Comparison of ENCODE assay signal across 18 mouse cellular contexts in the genomic region with DNA sequence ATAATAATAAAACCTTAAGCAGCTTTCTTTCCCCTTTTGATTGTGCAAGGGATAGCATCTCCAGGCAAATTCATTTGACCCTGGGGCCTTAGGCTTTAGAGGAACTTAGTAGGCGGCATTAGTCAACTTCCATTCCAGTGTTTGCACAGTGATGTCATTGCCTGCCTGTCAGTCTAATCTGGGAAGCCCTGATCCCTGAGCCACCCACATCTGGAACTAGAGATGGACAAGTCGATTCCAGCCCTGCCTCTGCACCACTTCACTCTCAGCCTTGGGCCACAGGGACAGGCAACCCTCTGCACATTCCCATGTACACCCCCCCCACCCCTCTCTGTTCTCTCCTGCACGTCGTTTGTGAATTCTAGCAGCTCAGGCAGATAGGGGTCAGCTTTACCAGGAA.
DNase-seq lines count a peak whose midpoint lies in the region; ATAC-seq and TF ChIP-seq lines count a peak whose summit lies in the region.
"Had no signal": no experiment of that assay in that cellular context is flagged by ENCODE, and none has a peak within 500 bp of the region (broad histone marks: within the 10 kb centered on the region; RNA-seq: fewer than 3 reads in every experiment).

No protein-coding gene starts in this region.

- no peak overlapping the region for H3K27ac ChIP-seq in heart, embryonic 12.5 days (ENCODE audit: poor library complexity, severe bottlenecking)
- H3K27ac ChIP-seq in embryonic facial prominence, embryonic 10.5 days (replicated peaks): no peak overlapping the region
- no peak overlapping the region for H3K27ac ChIP-seq in liver, adult 2 months (replicated peaks; ENCODE audit: insufficient read depth, low read depth, low read length)
- no peak overlapping the region for H3K27ac ChIP-seq in stomach, embryonic 14.5 days (ENCODE audit: low read length)
- H3K27ac ChIP-seq in cerebellum, adult 2 months (ENCODE audit: insufficient read depth, low read length): no peak overlapping the region
- H3K27ac ChIP-seq: embryonic facial prominence, embryonic 13.5 days; forebrain, embryonic 10.5 days; kidney, postnatal 0 days; neural tube, embryonic 12.5 days had no signal

- TF ChIP-seq CTCF in liver, adult 2 months (IDR thresholded peaks at IDR 0.05; ENCODE audit: low read depth, low read length): no peak
- no peak for TF ChIP-seq CTCF in cerebellum, adult 2 months (IDR thresholded peaks at IDR 0.05; ENCODE audit: borderline replicate concordance, insufficient read depth, low read depth, low read length)

- no peak overlapping the region for H3K4me2 ChIP-seq in heart, embryonic 12.5 days
- no peak overlapping the region for H3K4me2 ChIP-seq in stomach, embryonic 14.5 days (replicated peaks; ENCODE audit: low read depth, low read length)
- H3K4me2 ChIP-seq: embryonic facial prominence, embryonic 13.5 days; neural tube, embryonic 12.5 days had no signal

- WGBS in heart, embryonic 12.5 days: 12% methylated on average over 4 of the region's 4 CpGs
- 31% methylated on average over 4 of the region's 4 CpGs for WGBS in embryonic facial prominence, embryonic 10.5 days
- WGBS in liver, adult 2 months: 13% methylated on average over 4 of the region's 4 CpGs
- WGBS in stomach, embryonic 14.5 days: 40% methylated on average over 4 of the region's 4 CpGs
- 74% methylated on average over 4 of the region's 4 CpGs for WGBS in cerebellum, adult 2 months

- no peaks in the 10 kb centered on the region for H3K36me3 ChIP-seq in heart, embryonic 12.5 days
- no peaks in the 10 kb centered on the region for H3K36me3 ChIP-seq in embryonic facial prominence, embryonic 10.5 days (replicated peaks)
- H3K36me3 ChIP-seq in liver, adult 2 months (ENCODE audit: control insufficient read depth, insufficient read depth, low read length): no peaks in the 10 kb centered on the region
- H3K36me3 ChIP-seq in stomach, embryonic 14.5 days (ENCODE audit: control insufficient read depth, insufficient read depth, low read length): no peaks in the 10 kb centered on the region
- H3K36me3 ChIP-seq: embryonic facial prominence, embryonic 13.5 days; forebrain, embryonic 10.5 days; neural tube, embryonic 12.5 days had no signal

- no peak overlapping the region for H3K4me3 ChIP-seq in heart, embryonic 12.5 days
- no peak overlapping the region for H3K4me3 ChIP-seq in embryonic facial prominence, embryonic 10.5 days
- no peak overlapping the region for H3K4me3 ChIP-seq in liver, adult 2 months (ENCODE audit: insufficient read depth, low read depth, low read length)
- no peak overlapping the region for H3K4me3 ChIP-seq in stomach, embryonic 14.5 days (ENCODE audit: low read depth, low read length)
- H3K4me3 ChIP-seq in cerebellum, adult 2 months (replicated peaks; ENCODE audit: insufficient read depth, low read depth, low read length): no peak overlapping the region
- H3K4me3 ChIP-seq: embryonic facial prominence, embryonic 13.5 days; forebrain, embryonic 10.5 days; megakaryocyte, embryonic 14.5 days; neural tube, embryonic 12.5 days had no signal

- H3K9me3 ChIP-seq in heart, embryonic 12.5 days (replicated peaks): no peaks in the 10 kb centered on the region
- no peaks in the 10 kb centered on the region for H3K9me3 ChIP-seq in embryonic facial prominence, embryonic 10.5 days
- H3K9me3 ChIP-seq in stomach, embryonic 14.5 days (ENCODE audit: control insufficient read depth, low read depth, low read length): no peaks in the 10 kb centered on the region
- H3K9me3 ChIP-seq: embryonic facial prominence, embryonic 13.5 days; forebrain, embryonic 10.5 days; neural tube, embryonic 12.5 days had no signal

- intact Hi-C loops in heart, postnatal 25 days (cut with DNase I): no loop called here
- intact Hi-C loops in left cerebral cortex, postnatal 4 days (cut with DNase I): no loop called here

- no peaks in the 10 kb centered on the region for H3K27me3 ChIP-seq in heart, embryonic 12.5 days (replicated peaks)
- H3K27me3 ChIP-seq in embryonic facial prominence, embryonic 10.5 days (replicated peaks; ENCODE audit: low read depth, poor library complexity, severe bottlenecking): no peaks in the 10 kb centered on the region
- H3K27me3 ChIP-seq in liver, adult 2 months (ENCODE audit: control insufficient read depth, insufficient read depth, low read length): 0 out of 2 replicates have a peak, but pooled peaks cover 4% of the 10 kb centered on the region
- no peaks in the 10 kb centered on the region for H3K27me3 ChIP-seq in stomach, embryonic 14.5 days (ENCODE audit: control insufficient read depth, insufficient read depth, low read length)
- no peaks in the 10 kb centered on the region for H3K27me3 ChIP-seq in cerebellum, adult 2 months (ENCODE audit: control insufficient read depth, insufficient read depth, low read length)
- H3K27me3 ChIP-seq: embryonic facial prominence, embryonic 13.5 days; megakaryocyte, embryonic 14.5 days; neural tube, embryonic 12.5 days had no signal

- no peak for DNase-seq in heart, postnatal 25 days (ENCODE audit: low spot score)
- DNase-seq in embryonic facial prominence, embryonic 10.5 days (ENCODE audit: low spot score): peak; percentile 24
- DNase-seq in liver, adult 2 months (ENCODE audit: extremely low read depth, low read depth, low spot score): peak; percentile 43
- no peak for DNase-seq in left cerebral cortex, postnatal 4 days
- no peak for DNase-seq in cerebellum, adult 2 months
- DNase-seq: adrenal gland, postnatal 36 days; cerebellum, adult 9-11 months; heart, postnatal 36 days; right cerebral cortex, postnatal 4 days had no signal

- no peak for TF ChIP-seq POLR2A in liver, adult 2 months (IDR thresholded peaks at IDR 0.05; ENCODE audit: extremely low read depth, insufficient read depth, low read length)
- no peak for TF ChIP-seq POLR2A in cerebellum, adult 2 months (IDR thresholded peaks at IDR 0.05; ENCODE audit: borderline replicate concordance, insufficient read depth, low read length)

- peak; percentile 41 for ATAC-seq in heart, embryonic 12.5 days (ENCODE audit: insufficient number of reproducible peaks, low FRiP score)
- ATAC-seq in stomach, embryonic 14.5 days (ENCODE audit: insufficient number of reproducible peaks, insufficient read depth, low FRiP score, low read depth): peak; percentile 54
- no peak for ATAC-seq in granulocyte monocyte progenitor cell, adult 5-6 weeks (replicated peaks; ENCODE audit: poor library complexity, severe bottlenecking)
- ATAC-seq: CD4-positive, CD25-positive, alpha-beta regulatory T cell, adult 4 months had no signal

- H3K4me1 ChIP-seq in heart, embryonic 12.5 days (replicated peaks): peaks cover 30% of the 10 kb centered on the region
- peaks cover 14% of the 10 kb centered on the region for H3K4me1 ChIP-seq in embryonic facial prominence, embryonic 10.5 days
- peaks cover 22% of the 10 kb centered on the region for H3K4me1 ChIP-seq in liver, adult 2 months (ENCODE audit: control insufficient read depth, insufficient read depth, low read length)
- H3K4me1 ChIP-seq in stomach, embryonic 14.5 days (ENCODE audit: control insufficient read depth, insufficient read depth, low read length): no peaks in the 10 kb centered on the region
- 0 out of 2 replicates have a peak, but pooled peaks cover 3% of the 10 kb centered on the region for H3K4me1 ChIP-seq in cerebellum, adult 2 months (ENCODE audit: control insufficient read depth, insufficient read depth, low read length)
- H3K4me1 ChIP-seq: megakaryocyte, embryonic 14.5 days; neural tube, embryonic 12.5 days had no signal

- no peak overlapping the region for H3K9ac ChIP-seq in heart, embryonic 12.5 days
- no peak overlapping the region for H3K9ac ChIP-seq in liver, adult 2 months (ENCODE audit: low read depth, low read length)
- H3K9ac ChIP-seq in stomach, embryonic 14.5 days (replicated peaks; ENCODE audit: low read depth, low read length): no peak overlapping the region
- H3K9ac ChIP-seq: embryonic facial prominence, embryonic 13.5 days; neural tube, embryonic 12.5 days had no signal

- no peaks in the 10 kb centered on the region for H3K79me2 ChIP-seq in liver, adult 2 months (ENCODE audit: control insufficient read depth, insufficient read depth, low read length)

Comparison
In these comparisons a context has a peak if more than half of its experiments do, and no peak if none do; other contexts are left out.
1. DNase-seq: peak in embryonic facial prominence, embryonic 10.5 days (single experiment) and liver, adult 2 months (single experiment); none in heart, postnatal 25 days (single experiment), left cerebral cortex, postnatal 4 days (single experiment) and cerebellum, adult 2 months (0 of 2).